Mouse (Mus musculus) midbrain, embryonic 11.5 days (tissue): ENCODE data around the gene Ankrd12. TPM values are rescaled to one million over a fixed set of nuclear protein-coding genes. Genes with fewer than 3 reads are reported as not detected.
"Not testable (repeated sequence)": the region's sequence is repeated elsewhere in the genome, so short reads cannot be mapped to it uniquely, and the experiment has no call there.

Source experiments
- ATAC-seq: fragments of 200-750 bp; cut with Nextera tagmentation; 2 replicates; pipeline ENCODE4 v1.8.0; 2017; ENCODE audit warnings: moderate TSS enrichment, moderate library complexity; ENCODE audit not compliant: low FRiP score
- DNase-seq: peaks from one replicate; pipeline ENCODE4 v3.0.0; 2015; ENCODE audit warnings: low spot score; ENCODE audit errors: missing footprints
- H3K27ac ChIP-seq: fragments of 300-500 bp; sonication (generic); 2 replicates; pipeline ENCODE4 v1.5.1; 2014; ENCODE audit warnings: low read depth, low read length
- H3K27me3 ChIP-seq: fragments of 300-500 bp; sonication (generic); 2 replicates; pipeline ENCODE4 v1.6.1; 2014; ENCODE audit warnings: mild to moderate bottlenecking, low read length, moderate library complexity, mixed read lengths; ENCODE audit not compliant: control insufficient read depth, insufficient read depth
- H3K36me3 ChIP-seq: fragments of 300-500 bp; sonication (generic); 2 replicates; pipeline ENCODE4 v1.6.1; 2014; ENCODE audit warnings: mild to moderate bottlenecking, low read length, moderate library complexity, mixed read lengths; ENCODE audit not compliant: control insufficient read depth, insufficient read depth
- H3K4me1 ChIP-seq: fragments of 300-500 bp; sonication (generic); 2 replicates; pipeline ENCODE4 v1.6.1; 2014; ENCODE audit warnings: low read length; ENCODE audit not compliant: control insufficient read depth, insufficient read depth
- H3K4me2 ChIP-seq: fragments of 300-500 bp; sonication (generic); 2 replicates; pipeline ENCODE4 v1.6.1; 2014; ENCODE audit warnings: mild to moderate bottlenecking, moderate library complexity
- H3K4me3 ChIP-seq: fragments of 300-500 bp; sonication (generic); 2 replicates; pipeline ENCODE4 v1.5.1; 2014; ENCODE audit warnings: low read depth, low read length
- H3K9ac ChIP-seq: fragments of 300-500 bp; sonication (generic); 2 replicates; pipeline ENCODE4 v1.6.1; 2014; ENCODE audit warnings: low read length
- H3K9me3 ChIP-seq: fragments of 300-500 bp; sonication (generic); 2 replicates; pipeline ENCODE4 v1.6.1; 2016; ENCODE audit warnings: low read length; ENCODE audit not compliant: control insufficient read depth
- WGBS: fragments of 180-500 bp; shearing (Covaris S2); extraction: QIAGEN DNeasy Blood & Tissue Kit; methylation state at CpG from one replicate; pipeline ENCODE4 v1.1.7; 2014; 5-methylcytosine and 5-hydroxymethylcytosine counted together
- polyA plus RNA-seq: library from polyadenylated mRNA; unstranded; fragments of >200 nt; fragmentation: Nextera tagmentation; extraction: Ambion mirVana; gene quantifications from 2 replicates; pipeline ENCODE4 v1.2.1, GENCODE M21; 2014

Gene Ankrd12
- polyA plus RNA-seq, 1 experiment from 2014 or later, result 32.7 TPM

- Histone ChIP-seq H3K9me3 (no peaks in the 10 kb centered on the region), H3K36me3 (no peaks in the 10 kb centered on the region), H3K9ac (no peak overlapping the region), H3K4me3 (no peak overlapping the region), H3K4me1 (no peaks in the 10 kb centered on the region), H3K27me3 (no peaks in the 10 kb centered on the region), H3K27ac (no peak overlapping the region), H3K4me2 (no peak overlapping the region)
- DNase-seq (peak; percentile 8), ATAC-seq (no peak)
- 82% methylated on average over 5 of the region's 5 CpGs for WGBS
These were observed 35.9 kb downstream of the Ankrd12 start for GRCm38 (mm10) chr17:66041020-66041419.

GRCm38 (mm10) chr17:66033239-66033638 lies 43.6 kb downstream of the Ankrd12 start:
- Histone ChIP-seq H3K9me3 (no peaks in the 10 kb centered on the region), H3K4me3 (no peak overlapping the region)

GRCm38 (mm10) chr17:66031991-66032390 lies 44.9 kb downstream of the Ankrd12 start:
- Histone ChIP-seq H3K27me3 (no peaks in the 10 kb centered on the region), H3K27ac (no peak overlapping the region), H3K9me3 (no peaks in the 10 kb centered on the region), H3K4me1 (no peaks in the 10 kb centered on the region), H3K4me2 (no peak overlapping the region), H3K9ac (no peak overlapping the region), H3K4me3 (no peak overlapping the region), H3K36me3 (no peaks in the 10 kb centered on the region)
- 86% methylated on average over 5 of the region's 5 CpGs for WGBS
- DNase-seq (peak; percentile 64), ATAC-seq (no peak)

More at GRCm38 (mm10) chr17:66033239-66033638, 43.6 kb downstream of the Ankrd12 start:
- H3K36me3 ChIP-seq, result no peaks in the 10 kb centered on the region
- H3K27ac ChIP-seq, result no peak overlapping the region
- no peak overlapping the region for H3K9ac ChIP-seq
- 98% methylated on average over 5 of the region's 5 CpGs for WGBS
- H3K27me3 ChIP-seq, result no peaks in the 10 kb centered on the region
- ATAC-seq (no peak), DNase-seq (no peak)
- no peak overlapping the region for H3K4me2 ChIP-seq
- no peaks in the 10 kb centered on the region for H3K4me1 ChIP-seq

DNA sequence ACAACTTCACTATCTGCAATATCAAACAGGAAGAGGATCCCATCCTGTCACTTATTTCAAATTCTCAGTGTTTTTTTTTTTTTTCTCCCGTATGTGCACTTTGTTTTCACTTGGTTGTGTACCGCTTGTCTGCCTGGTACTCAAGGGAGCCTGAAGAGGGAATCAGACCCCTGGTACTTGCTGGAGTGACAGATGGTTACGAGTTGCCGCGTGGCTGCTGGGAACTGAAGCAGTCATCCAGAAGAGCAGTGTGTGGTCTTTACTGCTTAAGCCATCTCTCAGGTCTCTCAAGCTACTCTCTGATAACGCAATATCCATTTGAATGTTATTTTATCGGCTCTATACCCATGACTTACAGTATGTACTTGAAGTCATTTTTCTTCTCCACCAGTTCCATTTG lies 52.7 kb downstream of the Ankrd12 start:
- DNase-seq (no peak), ATAC-seq (no peak)
- H3K4me2 ChIP-seq, result no peak overlapping the region
- H3K27ac ChIP-seq, result no peak overlapping the region
- no peaks in the 10 kb centered on the region for H3K36me3 ChIP-seq
- H3K9ac ChIP-seq, result no peak overlapping the region
- no peaks in the 10 kb centered on the region for H3K27me3 ChIP-seq
- no peaks in the 10 kb centered on the region for H3K9me3 ChIP-seq
- WGBS, result 94% methylated on average over 7 of the region's 7 CpGs
- no peak overlapping the region for H3K4me3 ChIP-seq
- no peaks in the 10 kb centered on the region for H3K4me1 ChIP-seq

GRCm38 (mm10) chr17:66011790-66012189 lies 65.1 kb downstream of the Ankrd12 start:
- Histone ChIP-seq H3K27me3 (no peaks in the 10 kb centered on the region), H3K27ac (no peak overlapping the region), H3K36me3 (no peaks in the 10 kb centered on the region), H3K9ac (no peak overlapping the region), H3K9me3 (no peaks in the 10 kb centered on the region), H3K4me1 (no peaks in the 10 kb centered on the region), H3K4me2 (no peak overlapping the region), H3K4me3 (no peak overlapping the region)
- 79% methylated on average over 2 of the region's 2 CpGs for WGBS
- DNase-seq (no peak), ATAC-seq (no peak)

- no peaks in the 10 kb centered on the region for H3K27me3 ChIP-seq
- ATAC-seq (no peak), DNase-seq (no peak)
- no peak overlapping the region for H3K27ac ChIP-seq
- H3K4me1 ChIP-seq, result no peaks in the 10 kb centered on the region
- no peaks in the 10 kb centered on the region for H3K36me3 ChIP-seq
- H3K9ac ChIP-seq, result no peak overlapping the region
- no peaks in the 10 kb centered on the region for H3K9me3 ChIP-seq
- WGBS, result 81% methylated on average over 5 of the region's 5 CpGs
- no peak overlapping the region for H3K4me2 ChIP-seq
- no peak overlapping the region for H3K4me3 ChIP-seq
These were observed 69.0 kb downstream of the Ankrd12 start for GRCm38 (mm10) chr17:66007892-66008291.

- no peak overlapping the region for H3K9ac ChIP-seq
- WGBS, result 86% methylated on average over 2 of the region's 2 CpGs
- no peaks in the 10 kb centered on the region for H3K4me1 ChIP-seq
- ATAC-seq (no peak), DNase-seq (no peak)
- H3K4me3 ChIP-seq, result no peak overlapping the region
- H3K36me3 ChIP-seq, result no peaks in the 10 kb centered on the region
- no peaks in the 10 kb centered on the region for H3K9me3 ChIP-seq
- H3K27ac ChIP-seq, result no peak overlapping the region
- no peaks in the 10 kb centered on the region for H3K27me3 ChIP-seq
- no peak overlapping the region for H3K4me2 ChIP-seq
These were observed 69.4 kb downstream of the Ankrd12 start for GRCm38 (mm10) chr17:66007473-66007872.

- Histone ChIP-seq H3K9ac (no peak overlapping the region), H3K4me3 (no peak overlapping the region), H3K27ac (no peak overlapping the region), H3K36me3 (no peaks in the 10 kb centered on the region), H3K9me3 (no peaks in the 10 kb centered on the region), H3K4me2 (no peak overlapping the region), H3K27me3 (no peaks in the 10 kb centered on the region), H3K4me1 (no peaks in the 10 kb centered on the region)
- 82% methylated on average over 3 of the region's 3 CpGs for WGBS
- ATAC-seq, result no peak
- no peak for DNase-seq
These were observed 88.6 kb downstream of the Ankrd12 start for GRCm38 (mm10) chr17:65988151-65988820.

DNA sequence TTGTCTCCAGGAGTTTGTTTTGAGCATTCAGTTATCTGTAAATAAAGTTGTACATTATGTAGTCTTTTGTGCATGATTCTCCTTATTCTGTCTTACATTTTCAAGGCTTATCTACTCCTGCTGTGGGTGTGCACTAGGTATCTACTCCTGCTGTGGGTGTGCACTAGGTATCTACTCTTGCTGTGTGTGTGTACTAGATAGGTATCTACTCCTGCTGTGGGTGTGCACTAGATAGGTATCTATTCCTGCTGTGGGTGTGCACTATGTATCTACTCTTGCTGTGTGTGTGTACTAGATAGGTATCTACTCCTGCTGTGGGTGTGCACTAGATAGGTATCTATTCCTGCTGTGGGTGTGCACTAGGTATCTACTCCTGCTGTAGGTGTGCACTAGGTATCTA lies 100.2 kb downstream of the Ankrd12 start:
- H3K27me3 ChIP-seq, DNase-seq, H3K4me3 ChIP-seq, H3K9ac ChIP-seq, H3K9me3 ChIP-seq, H3K4me2 ChIP-seq, ATAC-seq, H3K36me3 ChIP-seq, H3K27ac ChIP-seq, H3K4me1 ChIP-seq: not testable (repeated sequence)
